Mouse (Mus musculus) liver, postnatal 0 days (tissue): ENCODE results near the gene Kdm7a.

Experiments
- CTCF ChIP-seq: sonication (generic); IDR thresholded peaks from 2 replicates; pipeline ENCODE4 v1.5.1; 2016; ENCODE audit warnings: antibody characterized with exemption, low read depth
- EP300 ChIP-seq: IDR thresholded peaks from 2 replicates; pipeline ENCODE4 v1.6.1; 2016; ENCODE audit warnings: antibody characterized with exemption, low read depth, mild to moderate bottlenecking

- TF ChIP-seq CTCF (no peak), EP300 (no peak)
Measured at GRCm38 (mm10) chr6:39217961-39218360, 11.4 kb upstream of the Kdm7a start.
